Mouse (Mus musculus) left cerebral cortex, postnatal 10 days (tissue): ENCODE results near the gene Spag16. TPM values are rescaled to one million over a fixed set of nuclear protein-coding genes. Genes with fewer than 3 reads are reported as not detected.
"Not testable (repeated sequence)": the region's sequence is repeated elsewhere in the genome, so short reads cannot be mapped to it uniquely, and the experiment has no call there.

Experiments used
- DNase-seq, 2 experiments: peaks; one replicate each; pipeline ENCODE4 v3.0.0; 2021 to 2022; ENCODE audit warnings: low spot score in 2 of 2, mixed read lengths in 1 of 2; ENCODE audit errors: extremely low spot score in 1 of 2
- intact Hi-C: fragments of 180-260 bp; cut with DNase I; formaldehyde crosslinking; loops from one replicate; pipeline ENCODE4 v1.15.1; 2025
- total RNA-seq, 2 experiments: library from RNA; stranded (reverse); gene quantifications; 2 replicates each; pipeline ENCODE4 v1.2.3; 2021

The Spag16 gene
- 1 to 10 TPM; 1.2 to 1.3 TPM for total RNA-seq

- intact Hi-C loops, result no loop called here
- DNase-seq, result peak; percentile 11 to 72
Observed at GRCm38 (mm10) chr1:69826806-69827703, at the start of gene Spag16. Gene Spag16 (plus strand): TSS chr1:69826970.

- intact Hi-C loops, result no loop called here
Observed at GRCm38 (mm10) chr1:69785129-69785528, 41.6 kb upstream of the Spag16 start.

GRCm38 (mm10) chr1:69786716-69787115 lies 40.1 kb upstream of the Spag16 start:
- DNase-seq, result no peak
- intact Hi-C loops, result no loop called here

More at GRCm38 (mm10) chr1:69785129-69785528, 41.6 kb upstream of the Spag16 start:
- peak in 1 of 2 experiments; percentile 58 for DNase-seq

GRCm38 (mm10) chr1:69787379-69787778 lies 39.4 kb upstream of the Spag16 start:
- intact Hi-C loops, result no loop called here
- no peak for DNase-seq

- DNase-seq, result peak; percentile 70 to 75
- intact Hi-C loops, result loop anchor here (10.0 kb wide), 1 partner anchor 934 kb away; the partner anchor contains the start of gene Vwc2l
Observed at GRCm38 (mm10) chr1:69790337-69791250, 36.2 kb upstream of the Spag16 start.

GRCm38 (mm10) chr1:69798948-69799565 lies 27.7 kb upstream of the Spag16 start:
- no peak for DNase-seq
- intact Hi-C loops, result loop anchor here (10.0 kb wide), 1 partner anchor 926 kb away; the partner anchor contains the start of gene Vwc2l

GRCm38 (mm10) chr1:69810161-69810560 lies 16.6 kb upstream of the Spag16 start:
- intact Hi-C loops, result no loop called here
- DNase-seq, result no peak

GRCm38 (mm10) chr1:69825635-69826034 lies 1.1 kb upstream of the Spag16 start:
- intact Hi-C loops, result not testable (repeated sequence)

GRCm38 (mm10) chr1:69828872-69829479 lies 2.2 kb downstream of the Spag16 start:
- intact Hi-C loops, result no loop called here
- DNase-seq, result no peak

More at GRCm38 (mm10) chr1:69825635-69826034, 1.1 kb upstream of the Spag16 start:
- not testable (repeated sequence) for DNase-seq

GRCm38 (mm10) chr1:69830586-69830985 lies 3.8 kb downstream of the Spag16 start:
- intact Hi-C loops, result no loop called here
- no peak for DNase-seq

GRCm38 (mm10) chr1:69831002-69831401 lies 4.2 kb downstream of the Spag16 start:
- intact Hi-C loops, result no loop called here
- DNase-seq, result no peak

GRCm38 (mm10) chr1:69833476-69833875 lies 6.7 kb downstream of the Spag16 start:
- DNase-seq, intact Hi-C loops: not testable (repeated sequence)

- intact Hi-C loops, result no loop called here
- peak in 1 of 2 experiments; percentile 10 for DNase-seq
Observed at GRCm38 (mm10) chr1:69853436-69853835, 26.7 kb downstream of the Spag16 start.

GRCm38 (mm10) chr1:69867776-69868175 lies 41.0 kb downstream of the Spag16 start:
- intact Hi-C loops, result no loop called here
- DNase-seq, result no peak

- intact Hi-C loops, result no loop called here
- DNase-seq, result no peak
Observed at GRCm38 (mm10) chr1:69956606-69957005, 129.8 kb downstream of the Spag16 start.

- DNase-seq, result peak in 1 of 2 experiments; percentile 10
Observed at GRCm38 (mm10) chr1:69996874-69997273, 170.1 kb downstream of the Spag16 start.

GRCm38 (mm10) chr1:70012991-70013390 lies 186.2 kb downstream of the Spag16 start:
- no peak for DNase-seq
- intact Hi-C loops, result no loop called here

More at GRCm38 (mm10) chr1:69996874-69997273, 170.1 kb downstream of the Spag16 start:
- intact Hi-C loops, result no loop called here

GRCm38 (mm10) chr1:70037384-70037783 lies 210.6 kb downstream of the Spag16 start:
- no peak for DNase-seq
- intact Hi-C loops, result no loop called here
